Mouse (Mus musculus) neural tube, embryonic 12.5 days (tissue): ENCODE results near the gene Tlnrd1. TPM values are rescaled to one million over a fixed set of nuclear protein-coding genes. Genes with fewer than 3 reads are reported as not detected.

Source experiments
- ATAC-seq: fragments of 200-750 bp; cut with Nextera tagmentation; 2 replicates; pipeline ENCODE4 v1.8.0; 2017; ENCODE audit warnings: low read depth, mild to moderate bottlenecking, moderate TSS enrichment, moderate library complexity; ENCODE audit not compliant: low FRiP score
- H3K27ac ChIP-seq: fragments of 300-500 bp; sonication (generic); 2 replicates; pipeline ENCODE4 v1.5.1; 2016
- H3K27me3 ChIP-seq: fragments of 300-500 bp; sonication (generic); replicated peaks from 2 replicates; pipeline ENCODE4 v1.6.1; 2016; ENCODE audit warnings: mild to moderate bottlenecking
- H3K36me3 ChIP-seq: fragments of 300-500 bp; sonication (generic); 2 replicates; pipeline ENCODE4 v1.6.1; 2016; ENCODE audit warnings: mild to moderate bottlenecking
- H3K4me1 ChIP-seq: fragments of 300-500 bp; sonication (generic); 2 replicates; pipeline ENCODE4 v1.6.1; 2016
- H3K4me2 ChIP-seq: fragments of 300-500 bp; sonication (generic); replicated peaks from 2 replicates; pipeline ENCODE4 v1.6.1; 2016; ENCODE audit warnings: mild to moderate bottlenecking
- H3K4me3 ChIP-seq: fragments of 300-500 bp; sonication (generic); 2 replicates; pipeline ENCODE4 v1.5.1; 2016
- H3K9ac ChIP-seq: fragments of 300-500 bp; sonication (generic); 2 replicates; pipeline ENCODE4 v1.6.1; 2016; ENCODE audit warnings: mild to moderate bottlenecking
- H3K9me3 ChIP-seq: fragments of 300-500 bp; sonication (generic); 2 replicates; pipeline ENCODE4 v1.6.1; 2016; ENCODE audit warnings: mild to moderate bottlenecking
- WGBS: fragments of 180-500 bp; shearing (Covaris S2); methylation state at CpG from one replicate; pipeline ENCODE4 v1.1.7; 2016; 5-methylcytosine and 5-hydroxymethylcytosine counted together
- polyA plus RNA-seq: library from polyadenylated mRNA; unstranded; fragments of >200 nt; fragmentation: Nextera tagmentation; extraction: Ambion mirVana; gene quantifications from 2 replicates; pipeline ENCODE4 v1.2.1, GENCODE M21; 2016

Gene Tlnrd1
- polyA plus RNA-seq, 1 experiment from 2014 or later, result 23.3 TPM

GRCm38 (mm10) chr7:83852381-83853380, 31.4 kb downstream of the Tlnrd1 start:
- H3K9ac ChIP-seq, result no peak overlapping the region
- H3K4me2 ChIP-seq, result no peak overlapping the region
- no peaks in the 10 kb centered on the region for H3K27me3 ChIP-seq
- H3K36me3 ChIP-seq, result no peaks in the 10 kb centered on the region
- no peaks in the 10 kb centered on the region for H3K4me1 ChIP-seq
- WGBS, result 47% methylated on average over 5 of the region's 5 CpGs
- ATAC-seq, result no peak
- H3K9me3 ChIP-seq, result no peaks in the 10 kb centered on the region
- no peak overlapping the region for H3K27ac ChIP-seq
- no peak overlapping the region for H3K4me3 ChIP-seq

- Histone ChIP-seq H3K9ac (no peak overlapping the region), H3K27ac (no peak overlapping the region), H3K36me3 (no peaks in the 10 kb centered on the region), H3K9me3 (no peaks in the 10 kb centered on the region), H3K4me3 (no peak overlapping the region), H3K4me1 (no peaks in the 10 kb centered on the region; the same call in 1 of the 2 replicates), H3K4me2 (no peak overlapping the region), H3K27me3 (no peaks in the 10 kb centered on the region)
- 64% methylated on average over 5 of the region's 5 CpGs for WGBS
- ATAC-seq, result no peak
These were observed 32.3 kb downstream of the Tlnrd1 start for GRCm38 (mm10) chr7:83851569-83852380.

DNA sequence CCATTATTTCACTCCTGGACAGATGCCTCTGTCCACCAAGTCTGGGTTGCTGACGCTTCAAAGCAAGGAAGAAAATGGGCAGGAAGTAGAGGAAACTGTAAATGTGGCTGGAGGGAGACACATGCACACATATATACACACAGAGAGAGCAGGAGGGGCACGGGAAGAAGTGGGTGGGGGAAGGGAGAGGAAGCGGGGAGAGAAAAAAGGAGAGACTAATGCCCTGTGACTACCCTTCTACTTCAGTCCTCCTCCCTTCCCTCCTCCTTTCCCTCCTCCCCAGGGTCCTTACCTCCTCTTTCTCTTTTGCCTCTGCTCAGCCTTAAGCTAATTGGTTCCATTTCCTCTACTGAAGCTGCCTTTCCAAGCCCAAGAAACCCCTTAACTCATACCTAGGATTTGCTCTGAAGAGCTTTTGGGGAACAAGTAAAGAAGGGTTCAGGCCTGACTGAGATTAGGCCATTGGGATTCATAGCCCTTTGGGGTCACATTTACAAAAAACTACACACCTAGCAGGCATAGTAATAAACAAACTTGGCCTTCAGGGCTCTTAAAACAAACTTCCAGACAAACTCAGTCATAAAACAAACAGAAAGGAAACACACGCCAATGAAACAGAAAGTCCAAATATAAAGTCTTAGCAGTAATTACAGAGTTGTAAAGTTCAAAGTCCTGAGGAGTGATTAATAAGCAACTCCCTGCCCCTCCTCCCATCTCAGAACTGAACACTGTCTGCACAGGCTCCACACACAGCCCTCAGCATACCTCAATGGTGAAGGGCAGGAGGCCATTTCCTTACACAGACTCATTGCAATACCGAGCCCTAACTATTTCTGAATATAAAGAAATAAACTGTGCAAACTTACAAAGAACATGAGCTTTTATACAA, 36.7 kb downstream of the Tlnrd1 start:
- Histone ChIP-seq H3K9me3 (no peaks in the 10 kb centered on the region), H3K27ac (no peak overlapping the region), H3K4me2 (no peak overlapping the region), H3K4me1 (no peaks in the 10 kb centered on the region; the same call in 1 of the 2 replicates), H3K27me3 (no peaks in the 10 kb centered on the region), H3K4me3 (no peak overlapping the region), H3K36me3 (no peaks in the 10 kb centered on the region), H3K9ac (no peak overlapping the region)
- WGBS, result 62% methylated on average over 5 of the region's 5 CpGs
- ATAC-seq, result no peak

DNA sequence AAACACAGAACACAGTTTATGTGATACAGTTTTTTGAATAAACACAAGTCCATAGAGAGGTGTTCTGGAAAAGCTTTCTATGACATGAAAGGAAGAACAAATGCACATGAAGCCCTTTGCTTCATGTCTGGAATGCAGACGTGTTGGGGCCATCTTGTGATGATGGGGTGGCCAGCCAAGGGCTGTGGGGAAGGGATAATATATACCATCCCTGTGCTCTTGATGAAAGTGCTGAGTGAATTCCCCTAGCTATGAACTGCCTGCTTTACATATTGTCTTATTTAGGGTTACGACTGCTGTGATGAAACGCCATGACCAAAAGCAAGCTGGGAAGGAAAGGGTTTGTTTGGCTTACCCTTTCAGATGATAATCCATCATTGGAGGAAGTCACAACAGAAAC, 39.3 kb downstream of the Tlnrd1 start:
- no peak overlapping the region for H3K4me3 ChIP-seq
- WGBS, result 84% methylated on average over 3 of the region's 3 CpGs
- ATAC-seq, result no peak

DNA sequence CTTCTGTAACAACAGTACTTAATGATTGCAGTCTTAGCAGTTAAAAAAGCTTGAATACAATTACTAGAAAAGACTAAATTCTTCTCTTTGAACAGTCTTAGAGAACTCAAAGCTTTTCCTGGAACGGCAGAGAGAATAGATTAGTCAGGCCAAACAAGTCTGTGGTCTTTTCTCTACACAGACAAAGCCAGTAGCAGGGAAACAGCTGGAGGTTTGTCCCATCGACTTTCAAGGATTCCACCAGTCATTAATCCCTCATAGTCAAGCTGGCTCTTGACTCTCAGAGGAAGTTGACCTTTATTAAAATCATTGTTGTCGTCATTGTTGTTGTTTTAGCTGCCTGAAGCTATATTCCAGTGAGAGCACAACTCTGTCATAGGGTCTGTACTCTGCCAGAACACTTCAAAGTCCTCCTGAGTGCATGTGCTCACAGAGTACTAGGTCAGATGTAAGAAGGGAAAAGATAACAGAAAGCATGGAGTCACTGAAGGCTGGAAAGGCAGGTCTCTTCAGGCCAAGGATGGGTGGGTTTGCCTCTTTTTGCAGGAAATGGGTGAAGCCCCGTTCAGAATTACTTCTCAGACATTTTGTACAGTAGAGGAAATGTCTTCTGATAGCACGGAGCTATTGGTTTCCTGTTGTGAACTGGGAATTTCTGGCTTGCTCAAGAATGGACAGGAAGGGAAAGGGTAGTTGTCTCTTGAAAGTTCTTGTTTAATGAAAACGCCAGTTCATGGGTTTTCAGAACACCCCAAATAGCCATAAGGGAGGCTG, 41.4 kb downstream of the Tlnrd1 start:
- no peaks in the 10 kb centered on the region for H3K9me3 ChIP-seq
- no peak for ATAC-seq
- no peak overlapping the region for H3K27ac ChIP-seq
- no peaks in the 10 kb centered on the region for H3K36me3 ChIP-seq
- 63% methylated on average over 6 of the region's 6 CpGs for WGBS
- H3K4me3 ChIP-seq, result no peak overlapping the region
- H3K9ac ChIP-seq, result no peak overlapping the region
- H3K27me3 ChIP-seq, result no peaks in the 10 kb centered on the region
- no peak overlapping the region for H3K4me2 ChIP-seq
- no peaks in the 10 kb centered on the region; the same call in 1 of the 2 replicates for H3K4me1 ChIP-seq

More for the DNA sequence above, 39.3 kb downstream of the Tlnrd1 start:
- Histone ChIP-seq H3K9me3 (no peaks in the 10 kb centered on the region), H3K4me1 (no peaks in the 10 kb centered on the region; the same call in 1 of the 2 replicates), H3K27ac (no peak overlapping the region), H3K36me3 (no peaks in the 10 kb centered on the region), H3K9ac (no peak overlapping the region), H3K4me2 (no peak overlapping the region), H3K27me3 (no peaks in the 10 kb centered on the region)

GRCm38 (mm10) chr7:83840076-83840475, 44.0 kb downstream of the Tlnrd1 start:
- H3K9ac ChIP-seq, result no peak overlapping the region
- no peak overlapping the region for H3K27ac ChIP-seq
- no peaks in the 10 kb centered on the region for H3K4me1 ChIP-seq
- H3K27me3 ChIP-seq, result no peaks in the 10 kb centered on the region
- WGBS, result 81% methylated on average over 2 of the region's 2 CpGs
- H3K4me3 ChIP-seq, result no peak overlapping the region
- ATAC-seq, result no peak
- H3K4me2 ChIP-seq, result no peak overlapping the region
- no peaks in the 10 kb centered on the region for H3K9me3 ChIP-seq
- H3K36me3 ChIP-seq, result no peaks in the 10 kb centered on the region

DNA sequence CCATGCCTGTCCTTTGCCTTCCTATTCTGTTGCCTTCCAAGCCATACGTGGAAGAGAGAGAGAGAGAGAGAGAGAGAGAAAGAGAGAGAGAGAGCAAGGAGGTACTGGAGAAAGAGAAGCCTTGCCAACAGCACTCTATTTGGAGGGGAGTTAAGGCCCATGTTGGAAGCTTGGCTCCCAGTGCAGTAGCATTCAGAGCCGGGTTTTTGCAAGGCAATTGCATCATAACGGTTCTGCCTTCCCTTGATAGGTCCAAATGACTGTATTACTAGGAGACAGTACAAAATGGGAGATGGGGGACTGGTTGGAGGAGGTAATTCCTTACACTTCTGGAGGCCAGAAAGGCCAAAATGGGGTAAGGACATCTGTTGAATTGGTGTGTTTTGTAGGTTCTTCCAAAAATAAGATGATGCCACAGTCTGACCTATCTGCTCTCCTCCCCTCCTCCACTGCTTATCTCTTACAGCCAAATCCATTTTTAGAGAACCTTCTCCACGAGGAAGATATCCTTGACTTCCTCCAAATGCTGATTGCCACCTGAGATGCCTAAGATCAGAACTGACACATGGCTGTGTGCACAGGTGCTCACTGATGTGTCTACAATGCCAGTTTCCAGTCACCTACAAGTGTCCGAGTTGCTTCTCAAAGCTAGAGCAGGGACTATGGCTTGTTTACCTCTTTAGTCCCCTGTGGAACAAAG, 45.4 kb downstream of the Tlnrd1 start:
- H3K9ac ChIP-seq, result no peak overlapping the region
- no peaks in the 10 kb centered on the region for H3K27me3 ChIP-seq
- no peaks in the 10 kb centered on the region for H3K9me3 ChIP-seq
- no peak overlapping the region for H3K4me2 ChIP-seq
- no peak overlapping the region for H3K4me3 ChIP-seq
- no peak for ATAC-seq
- no peak overlapping the region for H3K27ac ChIP-seq
- H3K36me3 ChIP-seq, result no peaks in the 10 kb centered on the region
- WGBS, result 82% methylated on average over 5 of the region's 5 CpGs
- H3K4me1 ChIP-seq, result no peaks in the 10 kb centered on the region

Other genes with a start within 250 kb of the Tlnrd1 start
- 1.5 and 1.6 TPM in 2 replicates for gene Il16, start 138.6 kb downstream of the Tlnrd1 start, polyA plus RNA-seq
- 0.40 TPM in 1 of 2 replicates, not detected in the other for gene Cfap161, start 89.4 kb downstream of the Tlnrd1 start, polyA plus RNA-seq
- gene Mesd, start 161 bp upstream of the Tlnrd1 start, polyA plus RNA-seq, result 79.3 and 83.5 TPM in 2 replicates
- gene Cemip, start 202.2 kb upstream of the Tlnrd1 start, polyA plus RNA-seq, result 0.08 and 0.20 TPM in 2 replicates